Mouse (Mus musculus): ENCODE measurements around the gene Sphk2. TPM values are rescaled to one million over a fixed set of nuclear protein-coding genes. Genes with fewer than 3 reads are reported as not detected.

Sphk2 gene
- polyA plus RNA-seq, 1 experiment from 2014 or later, result 55.1 TPM

- Histone ChIP-seq H3K27me3 (replicated peaks; ENCODE audit: control insufficient read depth, insufficient read depth, low read length) (peaks cover 13% of the 10 kb centered on the region; the same call in 1 of the 2 replicates), H3K4me1 (replicated peaks; ENCODE audit: control insufficient read depth, insufficient read depth, low read length) (no peaks in the 10 kb centered on the region), H3K27ac (ENCODE audit: low read depth, low read length) (no peak overlapping the region), H3K9me3 (ENCODE audit: control insufficient read depth) (no peaks in the 10 kb centered on the region), H3K4me3 (ENCODE audit: low read depth, low read length) (no peak overlapping the region), H3K4me2 (replicated peaks; ENCODE audit: low read depth) (no peak overlapping the region), H3K36me3 (ENCODE audit: control insufficient read depth, insufficient read depth) (no peaks in the 10 kb centered on the region), H3K9ac (ENCODE audit: low read depth, low read length) (no peak overlapping the region)
- WGBS, result 62% methylated on average over 11 of the region's 11 CpGs
- no peak for TF ChIP-seq CTCF (IDR thresholded peaks at IDR 0.05; ENCODE audit: low read depth)
- ATAC-seq, result no peak
Measured at GRCm38 (mm10) chr7:45689800-45690199, 28.0 kb downstream of the Sphk2 start.

- Histone ChIP-seq H3K4me3 (ENCODE audit: low read depth, low read length) (no peak overlapping the region), H3K4me2 (replicated peaks; ENCODE audit: low read depth) (no peak overlapping the region), H3K9me3 (ENCODE audit: control insufficient read depth) (no peaks in the 10 kb centered on the region), H3K27me3 (replicated peaks; ENCODE audit: control insufficient read depth, insufficient read depth, low read length) (peaks cover 19% of the 10 kb centered on the region; the same call in 1 of the 2 replicates), H3K36me3 (ENCODE audit: control insufficient read depth, insufficient read depth) (no peaks in the 10 kb centered on the region), H3K9ac (ENCODE audit: low read depth, low read length) (no peak overlapping the region), H3K27ac (ENCODE audit: low read depth, low read length) (no peak overlapping the region), H3K4me1 (replicated peaks; ENCODE audit: control insufficient read depth, insufficient read depth, low read length) (no peaks in the 10 kb centered on the region)
- no peak for TF ChIP-seq CTCF (IDR thresholded peaks at IDR 0.05; ENCODE audit: low read depth)
- ATAC-seq, result no peak
- WGBS, result 66% methylated on average over 6 of the region's 6 CpGs
Measured at GRCm38 (mm10) chr7:45689099-45689498, 28.7 kb downstream of the Sphk2 start.

- no peak for TF ChIP-seq CTCF (IDR thresholded peaks at IDR 0.05; ENCODE audit: low read depth)
Measured at GRCm38 (mm10) chr7:45686841-45687240, 31.0 kb downstream of the Sphk2 start.

GRCm38 (mm10) chr7:45685811-45686210 is 32.0 kb downstream of the Sphk2 start:
- no peak for TF ChIP-seq CTCF (IDR thresholded peaks at IDR 0.05; ENCODE audit: low read depth)
- no peak overlapping the region for H3K4me3 ChIP-seq (ENCODE audit: low read depth, low read length)
- no peak overlapping the region for H3K27ac ChIP-seq (ENCODE audit: low read depth, low read length)
- ATAC-seq, result no peak
- H3K36me3 ChIP-seq (ENCODE audit: control insufficient read depth, insufficient read depth), result no peaks in the 10 kb centered on the region
- peaks cover 22% of the 10 kb centered on the region for H3K27me3 ChIP-seq (replicated peaks; ENCODE audit: control insufficient read depth, insufficient read depth, low read length)
- no peak overlapping the region for H3K4me2 ChIP-seq (replicated peaks; ENCODE audit: low read depth)
- WGBS, result 43% methylated on average over 10 of the region's 10 CpGs
- no peak overlapping the region for H3K9ac ChIP-seq (ENCODE audit: low read depth, low read length)
- peaks cover 3% of the 10 kb centered on the region; the same call in 1 of the 2 replicates for H3K4me1 ChIP-seq (replicated peaks; ENCODE audit: control insufficient read depth, insufficient read depth, low read length)
- no peaks in the 10 kb centered on the region for H3K9me3 ChIP-seq (ENCODE audit: control insufficient read depth)

More at GRCm38 (mm10) chr7:45686841-45687240, 31.0 kb downstream of the Sphk2 start:
- ATAC-seq, result no peak
- Histone ChIP-seq H3K4me1 (replicated peaks; ENCODE audit: control insufficient read depth, insufficient read depth, low read length) (peaks cover 3% of the 10 kb centered on the region; the same call in 1 of the 2 replicates), H3K4me2 (replicated peaks; ENCODE audit: low read depth) (no peak overlapping the region), H3K9me3 (ENCODE audit: control insufficient read depth) (no peaks in the 10 kb centered on the region), H3K27ac (ENCODE audit: low read depth, low read length) (no peak overlapping the region), H3K27me3 (replicated peaks; ENCODE audit: control insufficient read depth, insufficient read depth, low read length) (peaks cover 26% of the 10 kb centered on the region), H3K4me3 (ENCODE audit: low read depth, low read length) (no peak overlapping the region), H3K9ac (ENCODE audit: low read depth, low read length) (no peak overlapping the region), H3K36me3 (ENCODE audit: control insufficient read depth, insufficient read depth) (no peaks in the 10 kb centered on the region)
- 75% methylated on average over 3 of the region's 3 CpGs for WGBS

- peaks cover 25% of the 10 kb centered on the region for H3K27me3 ChIP-seq (replicated peaks; ENCODE audit: control insufficient read depth, insufficient read depth, low read length)
- H3K36me3 ChIP-seq (ENCODE audit: control insufficient read depth, insufficient read depth), result no peaks in the 10 kb centered on the region
- no peak within 1 kb of the TSS for H3K27ac ChIP-seq (ENCODE audit: low read depth, low read length)
- H3K9ac ChIP-seq (ENCODE audit: low read depth, low read length), result no peak within 1 kb of the TSS
- H3K4me1 ChIP-seq (replicated peaks; ENCODE audit: control insufficient read depth, insufficient read depth, low read length), result peaks cover 3% of the 10 kb centered on the region; the same call in 1 of the 2 replicates
- no peak for TF ChIP-seq CTCF (IDR thresholded peaks at IDR 0.05; ENCODE audit: low read depth)
- no peak within 1 kb of the TSS for H3K4me2 ChIP-seq (replicated peaks; ENCODE audit: low read depth)
- no peak within 1 kb of the TSS for H3K4me3 ChIP-seq (ENCODE audit: low read depth, low read length)
- H3K9me3 ChIP-seq (ENCODE audit: control insufficient read depth), result no peaks in the 10 kb centered on the region
- no peak for ATAC-seq
- 84% methylated on average over 7 of the region's 7 CpGs for WGBS
Measured at GRCm38 (mm10) chr7:45683396-45684050, 34.3 kb downstream of the Sphk2 start, which contains the start of gene Ntn5. Ntn5 (plus strand) TSS chr7:45684022.

- peak overlapping the region; percentile 28; the same call in 1 of the 2 replicates for H3K27ac ChIP-seq (ENCODE audit: low read depth, low read length)
- no peaks in the 10 kb centered on the region for H3K9me3 ChIP-seq (ENCODE audit: control insufficient read depth)
- peaks cover 32% of the 10 kb centered on the region for H3K27me3 ChIP-seq (replicated peaks; ENCODE audit: control insufficient read depth, insufficient read depth, low read length)
- WGBS, result 26% methylated on average over 14 of the region's 14 CpGs
- H3K36me3 ChIP-seq (ENCODE audit: control insufficient read depth, insufficient read depth), result no peaks in the 10 kb centered on the region
- ATAC-seq, result peak; percentile 23; the same call in 1 of the 2 replicates
- peaks cover 3% of the 10 kb centered on the region; the same call in 1 of the 2 replicates for H3K4me1 ChIP-seq (replicated peaks; ENCODE audit: control insufficient read depth, insufficient read depth, low read length)
- peak; percentile 100 for TF ChIP-seq CTCF (IDR thresholded peaks at IDR 0.05; ENCODE audit: low read depth)
- H3K9ac ChIP-seq (ENCODE audit: low read depth, low read length), result peak overlapping the region; percentile 37; the same call in 1 of the 2 replicates
- H3K4me2 ChIP-seq (replicated peaks; ENCODE audit: low read depth), result peak overlapping the region; percentile 49
- no peak overlapping the region for H3K4me3 ChIP-seq (ENCODE audit: low read depth, low read length)
Measured at GRCm38 (mm10) chr7:45682144-45683126, 35.4 kb downstream of the Sphk2 start.

Measured in intestine, postnatal 0 days (tissue).